Mouse (Mus musculus) heart, embryonic 10.5 days (tissue): Measurements from ENCODE around the gene Ftsj3. TPM values are rescaled to one million over a fixed set of nuclear protein-coding genes. Genes with fewer than 3 reads are reported as not detected.
"Not testable (repeated sequence)": the region's sequence is repeated elsewhere in the genome, so short reads cannot be mapped to it uniquely, and the experiment has no call there.

Source experiments
- DNase-seq: peaks from one replicate; pipeline ENCODE4 v3.0.0-alpha.2; 2017; ENCODE audit warnings: low spot score
- H3K27ac ChIP-seq: fragments of 300-500 bp; sonication (generic); 2 replicates; pipeline ENCODE4 v1.5.1; 2016; ENCODE audit warnings: mild to moderate bottlenecking
- H3K27me3 ChIP-seq: fragments of 300-500 bp; sonication (generic); 2 replicates; pipeline ENCODE4 v1.6.1; 2016; ENCODE audit warnings: mild to moderate bottlenecking; ENCODE audit not compliant: poor library complexity, insufficient read depth, severe bottlenecking
- H3K36me3 ChIP-seq: fragments of 300-500 bp; sonication (generic); 2 replicates; pipeline ENCODE4 v1.6.1; 2016; ENCODE audit warnings: mild to moderate bottlenecking, moderate library complexity
- H3K4me1 ChIP-seq: fragments of 300-500 bp; sonication (generic); 2 replicates; pipeline ENCODE4 v1.6.1; 2016; ENCODE audit warnings: mild to moderate bottlenecking
- H3K4me3 ChIP-seq: fragments of 300-500 bp; sonication (generic); 2 replicates; pipeline ENCODE4 v1.5.1; 2016; ENCODE audit warnings: mild to moderate bottlenecking, moderate library complexity
- H3K9me3 ChIP-seq: fragments of 300-500 bp; sonication (generic); 2 replicates; pipeline ENCODE4 v1.6.1; 2016; ENCODE audit warnings: mild to moderate bottlenecking, moderate library complexity
- WGBS: fragments of 180-500 bp; shearing (Covaris S2); methylation state at CpG from one replicate; pipeline ENCODE4 v1.1.7; 2016; 5-methylcytosine and 5-hydroxymethylcytosine counted together
- polyA plus RNA-seq: library from polyadenylated mRNA; unstranded; fragments of >200 nt; fragmentation: Nextera tagmentation; extraction: Ambion mirVana; gene quantifications from 2 replicates; pipeline ENCODE4 v1.2.1, GENCODE M21; 2016

Ftsj3 gene
- polyA plus RNA-seq, 1 experiment from 2014 or later, result 71.1 TPM

DNA sequence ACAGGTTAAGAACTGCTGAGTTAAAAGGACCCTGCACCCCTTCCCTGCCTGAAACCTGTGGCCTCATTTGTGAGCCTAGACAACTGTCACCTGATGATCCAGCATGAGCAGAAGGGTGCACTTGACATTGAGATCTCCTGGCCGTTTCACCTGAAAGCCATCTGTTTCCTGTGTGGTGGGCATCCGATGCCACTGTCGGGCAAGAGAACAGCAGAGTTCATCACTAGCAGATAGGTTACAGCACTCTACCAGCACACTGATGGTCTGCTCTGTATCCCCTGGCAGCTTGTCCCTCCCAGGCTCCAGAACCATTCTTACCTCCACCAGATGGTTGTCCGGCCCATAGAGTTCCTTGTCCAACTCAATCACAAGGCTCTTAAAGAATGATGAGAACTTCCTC is 9.7 kb upstream of the Ftsj3 start:
- peaks cover 30% of the 10 kb centered on the region for H3K4me1 ChIP-seq
- no peaks in the 10 kb centered on the region for H3K27me3 ChIP-seq
- peaks cover 79% of the 10 kb centered on the region for H3K36me3 ChIP-seq
- H3K4me3 ChIP-seq, result no peak overlapping the region
- no peaks in the 10 kb centered on the region for H3K9me3 ChIP-seq
- H3K27ac ChIP-seq, result no peak overlapping the region
- DNase-seq, result no peak
- 93% methylated on average over 4 of the region's 4 CpGs for WGBS

DNA sequence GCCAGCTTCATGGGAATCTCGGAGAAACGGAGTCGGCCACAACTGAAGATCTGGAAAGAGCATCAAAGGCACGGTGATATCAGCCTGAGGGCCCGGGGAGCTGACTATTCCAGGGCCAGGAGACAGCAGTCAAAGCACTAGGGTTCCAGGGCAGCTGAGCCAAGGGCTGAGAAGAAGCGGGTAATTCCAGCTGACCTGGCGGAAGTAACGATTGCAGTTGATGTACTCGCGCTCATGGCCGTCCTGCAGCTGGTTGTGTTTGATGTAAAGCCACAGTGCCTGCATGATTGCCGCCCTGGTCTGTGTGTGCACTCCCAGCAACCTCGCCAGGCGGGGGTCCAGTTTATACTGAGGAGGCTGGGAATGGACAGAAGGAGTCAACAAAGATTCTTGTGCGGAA is 9.1 kb upstream of the Ftsj3 start:
- WGBS, result 91% methylated on average over 15 of the region's 15 CpGs
- Histone ChIP-seq H3K9me3 (no peaks in the 10 kb centered on the region), H3K4me1 (peaks cover 25% of the 10 kb centered on the region), H3K4me3 (no peak overlapping the region), H3K27ac (no peak overlapping the region), H3K27me3 (no peaks in the 10 kb centered on the region), H3K36me3 (peaks cover 81% of the 10 kb centered on the region)
- DNase-seq, result no peak

DNA sequence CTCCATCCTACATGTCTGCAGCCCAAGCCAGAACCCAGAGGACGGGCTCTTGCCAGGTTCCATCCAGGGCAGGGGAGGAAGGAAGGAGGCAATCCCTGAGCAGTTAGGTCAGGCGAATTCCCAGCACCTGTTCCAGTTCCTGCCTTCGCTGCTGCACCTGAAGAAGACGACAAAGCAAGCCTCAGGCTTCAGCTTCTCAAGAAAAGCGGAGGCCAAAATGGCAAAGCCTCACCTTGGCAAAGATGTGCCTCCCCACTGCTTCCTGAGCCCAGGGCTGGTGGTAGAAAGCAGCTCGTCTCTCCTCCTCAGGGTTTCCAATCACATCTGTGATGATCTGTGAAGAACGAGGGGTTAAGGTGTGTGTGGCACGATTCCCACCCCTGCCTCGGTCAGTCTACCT is 8.1 kb upstream of the Ftsj3 start:
- H3K27ac ChIP-seq, result no peak overlapping the region
- no peak overlapping the region for H3K4me3 ChIP-seq
- H3K27me3 ChIP-seq, result no peaks in the 10 kb centered on the region
- H3K9me3 ChIP-seq, result no peaks in the 10 kb centered on the region
- no peak for DNase-seq
- H3K36me3 ChIP-seq, result peaks cover 89% of the 10 kb centered on the region
- 88% methylated on average over 9 of the region's 9 CpGs for WGBS
- peaks cover 19% of the 10 kb centered on the region for H3K4me1 ChIP-seq

DNA sequence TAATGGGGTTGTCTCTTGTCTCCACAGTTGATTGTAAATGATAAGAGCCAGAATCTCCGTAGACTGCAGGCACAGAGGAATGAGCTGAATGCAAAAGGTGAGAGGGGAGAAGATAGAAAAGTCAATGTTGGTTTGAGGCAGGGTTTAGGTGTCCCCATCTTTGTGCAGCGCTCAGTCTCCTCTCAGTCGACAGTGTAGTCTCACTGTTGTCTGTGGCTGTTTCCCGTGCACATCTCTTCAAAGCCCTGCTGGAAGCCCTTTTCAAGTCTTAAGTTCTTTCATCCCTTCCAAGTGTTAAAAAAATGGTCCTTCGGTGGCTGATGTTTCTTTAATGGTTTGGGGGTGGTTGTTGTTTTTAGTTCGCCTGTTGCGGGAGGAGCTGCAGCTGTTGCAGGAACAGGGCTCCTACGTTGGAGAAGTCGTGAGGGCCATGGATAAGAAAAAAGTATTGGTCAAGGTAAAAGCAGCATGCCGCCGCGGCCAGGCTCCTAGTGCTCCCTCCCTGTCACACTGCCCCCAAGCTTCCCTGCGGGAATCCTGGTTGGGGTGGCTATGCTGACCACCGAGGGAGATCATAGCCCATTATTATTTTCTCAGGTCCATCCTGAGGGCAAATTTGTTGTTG is 5.1 kb upstream of the Ftsj3 start:
- H3K27ac ChIP-seq, result no peak overlapping the region
- DNase-seq, result no peak
- H3K9me3 ChIP-seq, result no peaks in the 10 kb centered on the region
- 75% methylated on average over 14 of the region's 14 CpGs for WGBS
- H3K36me3 ChIP-seq, result peaks cover 83% of the 10 kb centered on the region
- H3K4me3 ChIP-seq, result no peak overlapping the region
- H3K4me1 ChIP-seq, result peaks cover 10% of the 10 kb centered on the region; the same call in 1 of the 2 replicates
- no peaks in the 10 kb centered on the region for H3K27me3 ChIP-seq

DNA sequence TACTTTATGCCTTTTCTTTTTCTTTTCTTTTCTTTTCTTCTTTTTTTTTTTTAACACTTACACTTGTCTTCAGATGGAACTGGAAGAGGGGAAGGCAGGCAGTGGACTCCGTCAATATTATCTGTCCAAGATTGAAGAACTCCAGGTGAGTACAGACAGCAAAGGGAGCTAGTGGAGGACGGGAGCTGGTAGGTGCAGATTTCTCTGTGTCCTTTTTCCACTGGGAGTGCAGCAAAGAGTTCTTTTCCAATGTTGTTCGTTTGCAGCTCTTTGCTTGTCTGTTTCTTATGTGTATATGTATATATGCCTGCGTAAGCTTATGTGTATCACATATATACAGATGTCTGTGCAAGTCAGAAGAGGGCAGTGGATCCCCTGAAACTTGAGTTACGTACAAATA is 896 bp upstream of the Ftsj3 start:
- peaks cover 19% of the 10 kb centered on the region for H3K4me1 ChIP-seq
- DNase-seq, result no peak
- H3K4me3 ChIP-seq, result peak overlapping the region; percentile 83
- no peaks in the 10 kb centered on the region for H3K27me3 ChIP-seq
- peaks cover 68% of the 10 kb centered on the region for H3K36me3 ChIP-seq
- 59% methylated on average over 5 of the region's 5 CpGs for WGBS
- peak overlapping the region; percentile 95 for H3K27ac ChIP-seq
- no peaks in the 10 kb centered on the region for H3K9me3 ChIP-seq

DNA sequence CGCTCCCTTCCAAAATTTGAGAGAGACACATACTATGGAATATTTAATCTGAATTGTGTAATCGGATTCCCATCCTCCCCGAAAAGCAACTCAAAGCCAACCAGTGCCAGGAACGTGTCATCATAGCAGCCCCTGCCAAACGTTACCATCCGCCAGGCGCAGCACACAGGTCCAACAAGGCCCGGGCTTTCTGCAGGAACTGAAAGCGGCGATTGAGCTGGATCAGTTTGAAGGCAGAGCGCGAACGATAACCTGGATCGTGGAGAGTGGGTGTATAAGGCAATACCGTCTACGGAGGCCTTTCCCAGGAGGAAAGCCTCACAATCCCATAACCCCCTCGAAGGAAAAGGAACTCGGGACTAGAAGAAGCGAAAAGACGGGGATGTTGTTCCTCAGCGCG is 705 bp downstream of the Ftsj3 start:
- 4% methylated on average over 22 of the region's 22 CpGs for WGBS
- no peaks in the 10 kb centered on the region for H3K9me3 ChIP-seq
- peak; percentile 77 for DNase-seq
- no peaks in the 10 kb centered on the region for H3K27me3 ChIP-seq
- peaks cover 70% of the 10 kb centered on the region for H3K36me3 ChIP-seq
- H3K4me3 ChIP-seq, result peak overlapping the region; percentile 83
- H3K27ac ChIP-seq, result peak overlapping the region; percentile 95
- H3K4me1 ChIP-seq, result peaks cover 19% of the 10 kb centered on the region

DNA sequence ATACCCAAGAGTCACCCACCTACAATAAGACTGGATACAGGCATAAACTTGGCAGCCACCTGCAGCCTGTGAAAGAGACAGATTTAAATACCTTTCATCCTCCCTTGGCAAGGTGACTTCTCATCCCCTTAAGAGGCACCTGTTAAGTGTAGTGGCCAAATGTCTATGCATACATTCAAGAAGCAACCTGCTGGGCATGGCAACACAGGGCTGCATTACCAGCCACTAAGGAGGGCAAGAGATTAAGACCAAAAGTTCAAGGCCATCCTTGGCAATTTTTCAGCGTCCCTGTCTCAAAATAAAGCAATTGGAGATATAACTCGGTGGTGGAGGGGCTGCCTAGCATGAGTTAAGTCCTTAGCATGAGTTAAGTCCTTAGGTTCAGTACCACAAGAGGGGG is 1.1 kb downstream of the Ftsj3 start:
- Histone ChIP-seq H3K4me1 (peaks cover 19% of the 10 kb centered on the region), H3K9me3 (no peaks in the 10 kb centered on the region), H3K27ac (peak overlapping the region; percentile 95), H3K36me3 (peaks cover 73% of the 10 kb centered on the region), H3K27me3 (no peaks in the 10 kb centered on the region), H3K4me3 (peak overlapping the region; percentile 83)
- 14% methylated on average over 2 of the region's 2 CpGs for WGBS
- no peak for DNase-seq

DNA sequence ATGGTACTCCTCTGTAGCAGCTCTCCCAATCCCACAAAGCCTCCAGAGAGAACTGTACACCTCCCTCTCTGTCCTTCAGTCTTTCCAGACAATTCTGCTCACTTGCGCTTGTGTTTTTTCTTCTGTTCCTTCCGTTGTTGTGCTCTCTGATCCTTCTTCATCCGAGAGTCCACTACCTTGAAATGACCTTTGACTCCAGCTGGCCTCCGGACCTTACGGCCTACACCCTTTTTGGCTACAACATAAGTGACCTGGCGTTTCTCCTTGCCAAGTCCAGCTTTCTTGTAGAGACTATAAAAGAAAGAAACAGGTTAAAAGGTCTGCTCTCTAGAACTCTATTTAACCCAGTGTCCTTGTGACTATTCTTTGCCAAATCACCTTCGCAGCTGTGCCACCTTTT is 6.6 kb downstream of the Ftsj3 start:
- Histone ChIP-seq H3K9me3 (peaks cover 6% of the 10 kb centered on the region; the same call in 1 of the 2 replicates), H3K27ac (no peak overlapping the region), H3K4me3 (no peak overlapping the region), H3K27me3 (no peaks in the 10 kb centered on the region), H3K4me1 (0 out of 2 replicates have a peak, but pooled peaks cover under 1% of the 10 kb centered on the region), H3K36me3 (peaks cover 100% of the 10 kb centered on the region)
- WGBS, result 87% methylated on average over 7 of the region's 7 CpGs
- no peak for DNase-seq

DNA sequence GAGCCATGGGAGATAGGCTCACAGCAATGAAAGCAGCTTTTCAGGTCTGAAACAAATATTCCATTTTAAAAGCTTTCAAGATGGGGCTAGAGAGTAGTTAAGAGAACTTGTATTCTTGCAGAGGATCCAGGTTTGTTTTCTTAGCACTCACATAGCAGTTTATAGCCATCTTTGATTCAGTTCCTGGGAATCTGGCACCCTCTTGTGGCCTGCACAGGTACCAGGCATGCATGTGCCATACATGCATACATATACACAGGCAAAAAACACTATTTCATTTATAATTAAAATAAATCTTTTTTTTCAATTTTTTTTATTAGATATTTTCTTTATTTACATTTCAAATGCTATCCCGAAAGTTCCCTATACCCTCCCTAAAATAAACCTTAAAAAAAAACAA is 9.0 kb downstream of the Ftsj3 start:
- no peaks in the 10 kb centered on the region for H3K4me1 ChIP-seq
- peaks cover 100% of the 10 kb centered on the region for H3K36me3 ChIP-seq
- DNase-seq, result no peak
- no peak overlapping the region for H3K4me3 ChIP-seq
- H3K9me3 ChIP-seq, result peaks cover 6% of the 10 kb centered on the region; the same call in 1 of the 2 replicates
- H3K27ac ChIP-seq, result no peak overlapping the region
- H3K27me3 ChIP-seq, result no peaks in the 10 kb centered on the region
- 93% methylated on average over 1 of the region's 1 CpGs for WGBS

DNA sequence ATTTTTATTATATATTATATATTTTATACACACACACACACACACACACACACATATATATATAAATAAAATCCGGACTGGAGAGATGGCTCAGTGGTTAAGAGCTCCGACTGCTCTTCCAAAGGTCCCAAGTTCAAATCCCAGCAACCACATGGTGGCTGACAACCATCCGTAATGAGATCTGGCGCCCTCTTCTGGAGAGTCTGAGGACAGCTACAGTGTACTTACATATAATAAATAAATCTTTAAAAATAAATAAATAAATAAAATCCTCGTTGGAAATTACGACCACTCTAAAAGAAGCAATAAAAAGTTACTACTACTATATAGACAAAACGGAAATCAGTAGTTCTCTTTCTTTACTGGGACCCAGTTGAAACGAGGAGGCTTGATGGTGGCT is 21.9 kb downstream of the Ftsj3 start:
- not testable (repeated sequence) for DNase-seq, H3K27me3 ChIP-seq

DNA sequence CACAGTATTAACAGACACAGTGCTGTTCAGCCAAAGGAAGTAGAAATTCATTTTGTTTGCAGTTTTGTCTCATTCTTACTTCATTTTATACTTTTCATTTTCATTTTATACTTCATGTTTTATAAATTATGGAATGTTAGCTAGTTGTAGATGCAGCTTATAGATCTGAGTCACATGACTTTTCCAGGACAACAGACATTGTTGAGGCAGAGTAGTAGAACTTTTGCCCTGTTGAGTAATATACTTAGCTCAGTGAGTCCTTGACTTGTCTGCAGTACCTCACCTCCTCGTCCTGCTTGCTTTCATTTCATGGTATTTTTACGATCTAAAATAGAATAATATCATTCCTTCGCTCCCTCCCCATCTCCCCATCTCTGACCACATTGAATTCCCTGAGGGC is 35.3 kb downstream of the Ftsj3 start:
- no peak for DNase-seq
- Histone ChIP-seq H3K4me3 (no peak overlapping the region), H3K36me3 (peaks cover 19% of the 10 kb centered on the region), H3K9me3 (no peaks in the 10 kb centered on the region), H3K27ac (no peak overlapping the region), H3K4me1 (peaks cover 10% of the 10 kb centered on the region), H3K27me3 (no peaks in the 10 kb centered on the region)
- 90% methylated on average over 3 of the region's 3 CpGs for whole genome bisulfite sequencing

More for the DNA sequence above, 21.9 kb downstream of the Ftsj3 start:
- WGBS, result 84% methylated on average over 8 of the region's 8 CpGs
- H3K27ac ChIP-seq, H3K4me3 ChIP-seq, H3K4me1 ChIP-seq, H3K9me3 ChIP-seq: not testable (repeated sequence)
- peaks cover 95% of the 10 kb centered on the region for H3K36me3 ChIP-seq

DNA sequence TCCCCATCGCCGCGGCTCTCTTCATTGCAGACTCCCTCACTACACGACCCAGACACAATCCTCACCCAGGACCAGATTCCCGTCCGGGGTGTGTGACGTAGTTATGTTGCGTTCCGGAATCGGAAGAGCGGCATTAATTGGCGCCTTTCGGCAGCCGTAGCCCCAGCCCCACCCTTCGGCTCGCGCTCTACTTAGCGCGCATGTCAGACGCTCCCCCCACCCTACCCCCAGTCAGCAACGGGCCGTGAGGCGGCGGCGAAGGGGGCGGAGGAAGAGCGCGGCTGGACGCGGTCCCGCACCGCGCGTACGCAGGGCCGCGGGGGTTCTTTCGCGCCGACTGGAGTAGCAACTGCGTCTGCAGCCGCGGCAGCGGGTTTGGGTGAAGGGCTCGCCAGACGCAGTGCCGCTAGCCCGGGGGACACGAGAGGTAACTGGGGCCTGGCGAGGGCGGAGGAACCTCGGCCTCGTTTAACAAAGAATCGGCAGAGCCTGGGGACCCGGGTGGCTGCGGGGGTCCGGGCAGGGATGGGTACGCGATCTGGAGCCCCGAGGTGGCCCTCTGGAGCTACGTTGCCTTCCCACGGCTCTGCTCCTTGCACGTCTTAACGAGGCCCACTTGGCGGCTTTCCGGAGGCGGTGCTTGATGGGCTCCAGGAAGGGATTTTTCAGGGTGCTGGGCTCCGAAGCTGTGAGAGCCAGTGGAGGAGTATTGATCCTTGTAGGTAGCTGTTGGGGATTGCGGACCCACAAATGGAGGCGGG is 39.0 kb downstream of the Ftsj3 start, which contains the start of gene Ddx42:
TSS of gene Ddx42 (plus strand) at position 197 of the 761 bp plus-strand sequence.
- Histone ChIP-seq H3K27ac (peak within 1 kb of the TSS; percentile 97), H3K4me3 (peak within 1 kb of the TSS; percentile 93), H3K9me3 (no peaks in the 10 kb centered on the region), H3K27me3 (no peaks in the 10 kb centered on the region), H3K36me3 (peaks cover 13% of the 10 kb centered on the region), H3K4me1 (peaks cover 21% of the 10 kb centered on the region)
- peak; percentile 96 for DNase-seq
- under 1% methylated on average over 70 of the region's 70 CpGs for WGBS

DNA sequence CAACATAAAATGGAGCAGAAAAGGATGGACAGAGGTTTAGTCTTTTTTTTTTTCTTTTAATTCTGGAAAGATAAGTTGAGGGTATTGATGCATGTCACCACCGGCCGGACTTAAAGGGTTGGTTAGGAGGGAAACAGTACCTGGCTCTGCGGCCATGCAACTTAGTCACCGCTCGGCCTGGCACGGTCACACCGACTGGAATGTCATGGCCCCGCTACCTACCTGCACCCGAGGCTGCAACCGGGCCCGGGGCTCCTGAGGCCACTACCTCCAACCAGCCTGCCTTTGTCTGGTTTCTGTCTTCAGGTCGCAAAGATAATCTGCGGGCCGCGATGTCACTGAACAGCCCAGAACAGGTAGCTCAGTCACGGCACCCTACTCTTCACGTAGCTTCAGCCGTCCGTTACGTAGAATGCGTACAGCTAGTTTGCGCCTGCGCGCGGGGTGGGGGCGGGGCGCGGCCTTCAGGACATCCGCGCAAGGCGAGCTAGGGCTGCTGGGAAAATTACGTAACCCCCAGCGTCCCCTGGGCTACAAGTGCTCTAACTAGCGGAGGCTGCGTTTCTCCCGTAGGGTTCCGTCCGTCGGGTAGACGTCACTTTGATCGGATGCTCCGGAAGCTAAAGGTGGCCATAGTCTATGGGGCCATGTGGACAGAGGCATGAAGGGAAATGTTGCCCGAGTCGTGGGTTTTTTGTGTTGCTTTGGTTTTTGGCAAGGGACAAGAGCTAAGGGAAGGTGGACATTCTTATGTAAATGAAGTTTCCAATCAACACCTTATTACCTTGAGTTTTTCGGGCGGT is 39.8 kb downstream of the Ftsj3 start, which contains the start of gene Ccdc47:
TSS of gene Ccdc47 (minus strand) at position 418 of the 803 bp plus-strand sequence.
- H3K9me3 ChIP-seq, result no peaks in the 10 kb centered on the region
- WGBS, result under 1% methylated on average over 46 of the region's 46 CpGs
- peak; percentile 99 for DNase-seq

More for the DNA sequence above, 39.8 kb downstream of the Ftsj3 start, which contains the start of gene Ccdc47:
- H3K27me3 ChIP-seq, result no peaks in the 10 kb centered on the region
- H3K36me3 ChIP-seq, result peaks cover 21% of the 10 kb centered on the region
- H3K27ac ChIP-seq, result peak within 1 kb of the TSS; percentile 97
- peaks cover 21% of the 10 kb centered on the region for H3K4me1 ChIP-seq
- peak within 1 kb of the TSS; percentile 93 for H3K4me3 ChIP-seq
